Mouse (Mus musculus) ZHBTc4 (cell line): ENCODE measurements around the gene Caskin2.
A peak's percentile ranks its signal among the peaks of the same experiment; 100 is the strongest.

Source experiments
- DNase-seq: peaks from one replicate; pipeline ENCODE4 v3.0.0-alpha.2; 2011; ENCODE audit warnings: low read depth, low spot score

The Caskin2 gene

GRCm38 (mm10) chr11:115813507-115814296, at the start of gene Caskin2:
Caskin2 (minus strand) TSS chr11:115813639.
- DNase-seq = peak; percentile 99

GRCm38 (mm10) chr11:115859143-115859945, 45.9 kb upstream of the Caskin2 start:
- peak; percentile 96 for DNase-seq

- peak; percentile 51 for DNase-seq
Measured at GRCm38 (mm10) chr11:115858354-115858753, 44.9 kb upstream of the Caskin2 start, which contains the start of gene Myo15b. Myo15b (plus strand) TSS chr11:115858406.

- DNase-seq = no peak
Measured at GRCm38 (mm10) chr11:115857936-115858335, 44.5 kb upstream of the Caskin2 start.

- DNase-seq = peak; percentile 41
Measured at GRCm38 (mm10) chr11:115857146-115857545, 43.7 kb upstream of the Caskin2 start.

- no peak for DNase-seq
Measured at GRCm38 (mm10) chr11:115854674-115855073, 41.2 kb upstream of the Caskin2 start.

GRCm38 (mm10) chr11:115845819-115846218, 32.4 kb upstream of the Caskin2 start:
- peak; percentile 58 for DNase-seq

GRCm38 (mm10) chr11:115844240-115844639, 30.8 kb upstream of the Caskin2 start:
- no peak for DNase-seq

GRCm38 (mm10) chr11:115843891-115844239, 30.4 kb upstream of the Caskin2 start:
- no peak for DNase-seq

GRCm38 (mm10) chr11:115843141-115843890, 29.9 kb upstream of the Caskin2 start:
- DNase-seq = peak; percentile 82

GRCm38 (mm10) chr11:115841961-115842550, 28.6 kb upstream of the Caskin2 start:
- DNase-seq = peak; percentile 91

GRCm38 (mm10) chr11:115841044-115841443, 27.6 kb upstream of the Caskin2 start:
- DNase-seq = peak; percentile 88

GRCm38 (mm10) chr11:115839732-115840131, 26.3 kb upstream of the Caskin2 start:
- peak; percentile 79 for DNase-seq

- DNase-seq = peak; percentile 67
Measured at GRCm38 (mm10) chr11:115838895-115839311, 25.5 kb upstream of the Caskin2 start.

- DNase-seq = no peak
Measured at GRCm38 (mm10) chr11:115837606-115838345, 24.3 kb upstream of the Caskin2 start.

- peak; percentile 86 for DNase-seq
Measured at GRCm38 (mm10) chr11:115836656-115837395, 23.4 kb upstream of the Caskin2 start.

- DNase-seq = no peak
Measured at GRCm38 (mm10) chr11:115834033-115834432, 20.6 kb upstream of the Caskin2 start.

GRCm38 (mm10) chr11:115833021-115833513, 19.6 kb upstream of the Caskin2 start:
- DNase-seq = peak; percentile 62

GRCm38 (mm10) chr11:115832523-115832922, 19.1 kb upstream of the Caskin2 start:
- peak; percentile 78 for DNase-seq

- DNase-seq = no peak
Measured at GRCm38 (mm10) chr11:115832064-115832463, 18.6 kb upstream of the Caskin2 start.
